Mouse (Mus musculus) olfactory bulb, adult 2 months (tissue): ENCODE measurements around the gene Slc25a41. TPM values are rescaled to one million over a fixed set of nuclear protein-coding genes. Genes with fewer than 3 reads are reported as not detected.
A peak's percentile ranks its signal among the peaks of the same experiment; 100 is the strongest.

Experiments used
- H3K27ac ChIP-seq: fragments of 200-500 bp; 2 replicates; pipeline ENCODE4 v1.5.1; 2012; ENCODE audit warnings: low read depth, low read length; ENCODE audit not compliant: insufficient read depth
- H3K4me1 ChIP-seq: fragments of 200-500 bp; 2 replicates; pipeline ENCODE4 v1.6.1; 2012; ENCODE audit warnings: low read length; ENCODE audit not compliant: control insufficient read depth, insufficient read depth
- H3K4me3 ChIP-seq: fragments of 200-500 bp; 2 replicates; pipeline ENCODE4 v1.5.1; 2012; ENCODE audit warnings: mild to moderate bottlenecking, low read depth, low read length, moderate library complexity; ENCODE audit not compliant: insufficient read depth
- CTCF ChIP-seq: fragments of 200-500 bp; IDR thresholded peaks from 2 replicates; pipeline ENCODE4 v1.5.1; 2012; ENCODE audit warnings: low read depth, mild to moderate bottlenecking, low read length, moderate library complexity; ENCODE audit not compliant: insufficient read depth
- POLR2A ChIP-seq: fragments of 200-500 bp; IDR thresholded peaks from 2 replicates; pipeline ENCODE4 v1.6.1; 2012; ENCODE audit warnings: mild to moderate bottlenecking, low read depth, low read length, moderate library complexity; ENCODE audit not compliant: insufficient read depth
- WGBS: fragments of 180-500 bp; shearing (Covaris S2); methylation state at CpG from one replicate; pipeline ENCODE4 v1.1.7; 2018; 5-methylcytosine and 5-hydroxymethylcytosine counted together
- polyA plus RNA-seq: library from polyadenylated mRNA; stranded (reverse); fragments of >200 nt; gene quantifications from 2 replicates; pipeline ENCODE4 v1.2.4, GENCODE M21; 2012; ENCODE audit warnings: low replicate concordance; ENCODE audit not compliant: missing spikeins, insufficient read depth, insufficient read length

The Slc25a41 gene
- not detected in 2 replicates for polyA plus RNA-seq

GRCm38 (mm10) chr17:57041554-57041953 lies at the start of gene Slc25a41:
Gene Slc25a41 (minus strand): TSS chr17:57041654.
- no peak within 1 kb of the TSS for H3K27ac ChIP-seq
- WGBS = 75% methylated on average over 8 of the region's 8 CpGs

GRCm38 (mm10) chr17:57087049-57087832 lies 45.8 kb upstream of the Slc25a41 start, which contains the start of gene Tubb4a:
Gene Tubb4a (minus strand): TSS chr17:57087782.
- H3K27ac ChIP-seq = peak within 1 kb of the TSS; percentile 75
- H3K4me1 ChIP-seq = peaks cover 15% of the 10 kb centered on the region
- TF ChIP-seq CTCF (no peak), POLR2A (peak; percentile 93)
- 2% methylated on average over 31 of the region's 31 CpGs for WGBS
- peak within 1 kb of the TSS; percentile 66 for H3K4me3 ChIP-seq

More at GRCm38 (mm10) chr17:57041554-57041953, at the start of gene Slc25a41:
- no peak for TF ChIP-seq CTCF
- TF ChIP-seq POLR2A = no peak
- Histone ChIP-seq H3K4me1 (peaks cover 8% of the 10 kb centered on the region), H3K4me3 (no peak within 1 kb of the TSS)

- TF ChIP-seq POLR2A (no peak), CTCF (no peak)
- 88% methylated on average over 11 of the region's 11 CpGs for WGBS
- Histone ChIP-seq H3K27ac (no peak overlapping the region), H3K4me1 (peaks cover 15% of the 10 kb centered on the region), H3K4me3 (no peak overlapping the region)
Observed at GRCm38 (mm10) chr17:57085970-57086757, 44.7 kb upstream of the Slc25a41 start.

- H3K4me1 ChIP-seq = peaks cover 15% of the 10 kb centered on the region
- H3K27ac ChIP-seq = no peak overlapping the region
- H3K4me3 ChIP-seq = no peak overlapping the region
- TF ChIP-seq CTCF (no peak), POLR2A (no peak)
- 65% methylated on average over 5 of the region's 5 CpGs for WGBS
Observed at GRCm38 (mm10) chr17:57082481-57082880, 41.0 kb upstream of the Slc25a41 start.

- Histone ChIP-seq H3K4me3 (no peak overlapping the region), H3K4me1 (peaks cover 15% of the 10 kb centered on the region), H3K27ac (no peak overlapping the region)
- WGBS = 93% methylated on average over 31 of the region's 31 CpGs
- TF ChIP-seq POLR2A (no peak), CTCF (no peak)
Observed at GRCm38 (mm10) chr17:57081234-57081842, 39.9 kb upstream of the Slc25a41 start.

- H3K4me3 ChIP-seq = no peak overlapping the region
- TF ChIP-seq CTCF (no peak), POLR2A (no peak)
- no peak overlapping the region for H3K27ac ChIP-seq
- peaks cover 11% of the 10 kb centered on the region for H3K4me1 ChIP-seq
- WGBS = 79% methylated on average over 3 of the region's 3 CpGs
Observed at GRCm38 (mm10) chr17:57079919-57080318, 38.5 kb upstream of the Slc25a41 start.

GRCm38 (mm10) chr17:57078336-57078735 lies 36.9 kb upstream of the Slc25a41 start, which contains the start of gene Dennd1c:
Gene Dennd1c (minus strand): TSS chr17:57078514.
- no peak for TF ChIP-seq POLR2A
- TF ChIP-seq CTCF = no peak
- 68% methylated on average over 6 of the region's 6 CpGs for WGBS
- Histone ChIP-seq H3K27ac (no peak within 1 kb of the TSS), H3K4me3 (no peak within 1 kb of the TSS; the same call in 1 of the 2 replicates), H3K4me1 (no peaks in the 10 kb centered on the region)

- TF ChIP-seq CTCF = no peak
- no peak for TF ChIP-seq POLR2A
- 69% methylated on average over 3 of the region's 3 CpGs for WGBS
- Histone ChIP-seq H3K4me3 (no peak overlapping the region), H3K27ac (no peak overlapping the region), H3K4me1 (no peaks in the 10 kb centered on the region)
Observed at GRCm38 (mm10) chr17:57076916-57077315, 35.5 kb upstream of the Slc25a41 start.

GRCm38 (mm10) chr17:57070699-57071098 lies 29.2 kb upstream of the Slc25a41 start:
- TF ChIP-seq POLR2A = no peak
- 16% methylated on average over 11 of the region's 11 CpGs for WGBS
- Histone ChIP-seq H3K27ac (no peak overlapping the region), H3K4me3 (no peak overlapping the region), H3K4me1 (no peaks in the 10 kb centered on the region)
